Mouse (Mus musculus) neural tube, embryonic 13.5 days (tissue): ENCODE data around the gene Rtbdn. TPM values are rescaled to one million over a fixed set of nuclear protein-coding genes. Genes with fewer than 3 reads are reported as not detected.

Experiments
- microRNA-seq: library from miRNA; unstranded; fragments of <30 nt; microRNA quantifications from one replicate; pipeline ENCODE4, GENCODE M21; 2016
- polyA plus RNA-seq: library from polyadenylated mRNA; unstranded; fragments of >200 nt; fragmentation: Nextera tagmentation; extraction: Ambion mirVana; gene quantifications from 2 replicates; pipeline ENCODE4 v1.2.1, GENCODE M21; 2015

The Rtbdn gene
- polyA plus RNA-seq, 1 experiment from 2014 or later: 1.6 TPM

Small RNA genes within 50 kb of the gene (microRNA-seq; reads per million reads assigned to microRNA genes)
- gene Gm24197: not detected

Other genes starting within 250 kb of the Rtbdn start
- gene Lyl1, start 245.5 kb upstream of the Rtbdn start, polyA plus RNA-seq: 2.8 and 3.6 TPM in 2 replicates
- gene G430095P16Rik, start 224.0 kb upstream of the Rtbdn start, polyA plus RNA-seq: 1.4 and 2.2 TPM in 2 replicates
- gene Nfix, start 146.6 kb upstream of the Rtbdn start, polyA plus RNA-seq: 28.7 and 34.4 TPM in 2 replicates
- 12.3 and 12.8 TPM in 2 replicates for gene Dand5, start 124.2 kb upstream of the Rtbdn start, polyA plus RNA-seq
- gene Gadd45gip1, start 115.5 kb upstream of the Rtbdn start, polyA plus RNA-seq: 35.1 and 39.8 TPM in 2 replicates
- gene Rad23a, start 106.3 kb upstream of the Rtbdn start, polyA plus RNA-seq: 69.9 and 74.2 TPM in 2 replicates
- gene Calr, start 100.1 kb upstream of the Rtbdn start, polyA plus RNA-seq: 766 and 971 TPM in 2 replicates
- 102 and 104 TPM in 2 replicates for gene Farsa, start 90.0 kb upstream of the Rtbdn start, polyA plus RNA-seq
- 16.4 and 16.6 TPM in 2 replicates for gene Syce2, start 74.9 kb upstream of the Rtbdn start, polyA plus RNA-seq
- gene Gcdh, start 53.1 kb upstream of the Rtbdn start, polyA plus RNA-seq: 37.2 and 37.3 TPM in 2 replicates
- gene Klf1, start 45.1 kb upstream of the Rtbdn start, polyA plus RNA-seq: 0.90 and 0.91 TPM in 2 replicates
- 4.5 and 8.8 TPM in 2 replicates for gene Dnase2a, start 38.4 kb upstream of the Rtbdn start, polyA plus RNA-seq
- gene Mast1, start 9.6 kb upstream of the Rtbdn start, polyA plus RNA-seq: 62.7 and 70.3 TPM in 2 replicates
- not detected in 2 replicates for gene Gm49661, start 22.4 kb downstream of the Rtbdn start, polyA plus RNA-seq
- 1,236 and 1,369 TPM in 2 replicates for gene Prdx2, start 22.6 kb downstream of the Rtbdn start, polyA plus RNA-seq
- 55.0 and 55.6 TPM in 2 replicates for gene Rnaseh2a, start 22.8 kb downstream of the Rtbdn start, polyA plus RNA-seq
- gene Junb, start 31.7 kb downstream of the Rtbdn start, polyA plus RNA-seq: 7.5 and 8.4 TPM in 2 replicates
- 22.8 and 25.0 TPM in 2 replicates for gene Hook2, start 43.6 kb downstream of the Rtbdn start, polyA plus RNA-seq
- not detected in 2 replicates for gene Best2, start 67.5 kb downstream of the Rtbdn start, polyA plus RNA-seq
- gene Asna1, start 78.3 kb downstream of the Rtbdn start, polyA plus RNA-seq: 148 and 151 TPM in 2 replicates
- 147 and 170 TPM in 2 replicates for gene Trir, start 79.8 kb downstream of the Rtbdn start, polyA plus RNA-seq
- 49.0 and 52.7 TPM in 2 replicates for gene Tnpo2, start 89.9 kb downstream of the Rtbdn start, polyA plus RNA-seq
- gene Fbxw9, start 113.1 kb downstream of the Rtbdn start, polyA plus RNA-seq: 48.6 and 50.8 TPM in 2 replicates
- gene Gm5741, start 121.0 kb downstream of the Rtbdn start, polyA plus RNA-seq: 1.5 TPM in 1 of 2 replicates, not detected in the other
- 86.9 and 109 TPM in 2 replicates for gene Dhps, start 124.8 kb downstream of the Rtbdn start, polyA plus RNA-seq
- 117 and 118 TPM in 2 replicates for gene Wdr83os, start 133.7 kb downstream of the Rtbdn start, polyA plus RNA-seq
- gene Wdr83, start 134.3 kb downstream of the Rtbdn start, polyA plus RNA-seq: 56.5 and 58.6 TPM in 2 replicates
- 18.7 and 19.2 TPM in 2 replicates for gene Man2b1, start 136.3 kb downstream of the Rtbdn start, polyA plus RNA-seq
- gene Zfp791, start 176.1 kb downstream of the Rtbdn start, polyA plus RNA-seq: 2.3 and 2.9 TPM in 2 replicates
- not detected in 2 replicates for gene Cks1brt, start 204.9 kb downstream of the Rtbdn start, polyA plus RNA-seq